Mouse (Mus musculus) CH12.LX (cell line): Measurements from ENCODE around the gene Uba52. TPM values are rescaled to one million over a fixed set of nuclear protein-coding genes. Genes with fewer than 3 reads are reported as not detected.

Source experiments
- DNase-seq: peaks from one replicate; pipeline ENCODE4 v3.0.0-alpha.2; 2013; ENCODE audit errors: extremely low read depth
- H3K27ac ChIP-seq: 2 replicates; pipeline ENCODE4 v1.5.1; 2012; ENCODE audit warnings: low read depth, mild to moderate bottlenecking, control low read depth, moderate library complexity; ENCODE audit not compliant: insufficient read depth
- H3K27me3 ChIP-seq: replicated peaks from 2 replicates; pipeline ENCODE3; 2012; ENCODE audit warnings: inconsistent platforms
- H3K36me3 ChIP-seq, 2 experiments: replicated peaks in 1 of 2; 2 replicates each; pipeline versions ENCODE3 to v1.6.1; 2012; ENCODE audit warnings: inconsistent platforms in 1 of 2, low read length in 1 of 2, mild to moderate bottlenecking in 1 of 2, mixed read lengths in 1 of 2, moderate library complexity in 1 of 2; ENCODE audit not compliant: control insufficient read depth in 1 of 2, insufficient read depth in 1 of 2
- H3K4me1 ChIP-seq, 2 experiments: 2 replicates each; pipeline ENCODE4 v1.6.1; 2012; ENCODE audit warnings: inconsistent platforms in 1 of 2, moderate library complexity in 1 of 2; ENCODE audit not compliant: insufficient read depth in 2 of 2, control insufficient read depth in 1 of 2
- H3K4me2 ChIP-seq: 2 replicates; pipeline ENCODE4 v1.6.1; 2012; ENCODE audit warnings: low read depth, mild to moderate bottlenecking, control low read depth; ENCODE audit not compliant: poor library complexity, insufficient read depth, severe bottlenecking
- H3K4me3 ChIP-seq, 3 experiments: fragments of 150-350 bp in 1 of 3; sonication (generic) in 1 of 3; replicated peaks in 1 of 3; 2 replicates each; pipeline versions ENCODE3 to v1.5.1; 2011 to 2012; ENCODE audit warnings: low read depth in 2 of 3, low read length in 2 of 3, mild to moderate bottlenecking in 2 of 3, moderate library complexity in 2 of 3, control low read depth in 1 of 3, improper control_type of control experiment in 1 of 3, inconsistent platforms in 1 of 3, mixed read lengths in 1 of 3; ENCODE audit not compliant: poor library complexity in 1 of 3
- H3K79me2 ChIP-seq: replicated peaks from 2 replicates; pipeline ENCODE4 v1.6.1; 2012; ENCODE audit warnings: mild to moderate bottlenecking, moderate library complexity; ENCODE audit not compliant: control insufficient read depth, poor library complexity, insufficient read depth, severe bottlenecking; ENCODE audit errors: extremely low read depth
- H3K9ac ChIP-seq: 2 replicates; pipeline ENCODE4 v1.6.1; 2012; ENCODE audit warnings: low read depth, mild to moderate bottlenecking, control low read depth, moderate library complexity; ENCODE audit not compliant: insufficient read depth
- H3K9me3 ChIP-seq: replicated peaks from 2 replicates; pipeline ENCODE3; 2012; ENCODE audit warnings: low read length, inconsistent platforms, mixed read lengths
- CTCF ChIP-seq, 2 experiments: IDR thresholded peaks in 1 of 2; conservative IDR thresholded peaks in 1 of 2; 2 replicates each; pipeline ENCODE4 v1.5.1; 2011 to 2012; ENCODE audit warnings: low read depth in 2 of 2, low read length in 2 of 2, improper control_type of control experiment in 1 of 2, inconsistent platforms in 1 of 2, mild to moderate bottlenecking in 1 of 2, moderate library complexity in 1 of 2
- E2F4 ChIP-seq: IDR thresholded peaks from 2 replicates; pipeline ENCODE4 v1.6.1; 2011; ENCODE audit warnings: low read depth, low read length, improper control_type of control experiment; ENCODE audit not compliant: insufficient replicate concordance
- GABPA ChIP-seq: IDR thresholded peaks from 2 replicates; pipeline ENCODE4 v1.6.1; 2012; ENCODE audit warnings: low read depth, low read length, improper control_type of control experiment, inconsistent platforms; ENCODE audit not compliant: insufficient replicate concordance
- HCFC1 ChIP-seq: IDR thresholded peaks from 2 replicates; pipeline ENCODE4 v1.6.1; 2012; ENCODE audit warnings: low read depth, mild to moderate bottlenecking, inconsistent platforms, low read length, improper control_type of control experiment
- MAFK ChIP-seq: IDR thresholded peaks from 2 replicates; pipeline ENCODE4 v1.6.1; 2011; ENCODE audit warnings: low read length, improper control_type of control experiment; ENCODE audit not compliant: insufficient replicate concordance
- MAZ ChIP-seq: IDR thresholded peaks from 2 replicates; pipeline ENCODE4 v1.6.1; 2012; ENCODE audit warnings: low read depth, mild to moderate bottlenecking, inconsistent platforms, low read length, improper control_type of control experiment, moderate library complexity
- MXI1 ChIP-seq: IDR thresholded peaks from 2 replicates; pipeline ENCODE4 v1.6.1; 2011; ENCODE audit warnings: mild to moderate bottlenecking, low read depth, low read length, improper control_type of control experiment
- MYC ChIP-seq: IDR thresholded peaks from 2 replicates; pipeline ENCODE4 v1.6.1; 2011; ENCODE audit warnings: low read depth, mild to moderate bottlenecking, improper control_type of control experiment, low read length
- NELFE ChIP-seq: IDR thresholded peaks from 2 replicates; pipeline ENCODE4 v1.6.1; 2011; ENCODE audit warnings: low read depth, low read length, improper control_type of control experiment
- POLR2AphosphoS2 ChIP-seq: IDR thresholded peaks from 2 replicates; pipeline ENCODE4 v1.6.1; 2011; ENCODE audit warnings: low read depth, low read length, improper control_type of control experiment
- RAD21 ChIP-seq: IDR thresholded peaks from 2 replicates; pipeline ENCODE4 v1.6.1; 2011; ENCODE audit warnings: low read depth, mild to moderate bottlenecking, low read length, improper control_type of control experiment, moderate library complexity
- RCOR1 ChIP-seq: conservative IDR thresholded peaks from 2 replicates; pipeline ENCODE4 v1.6.1; 2012; ENCODE audit warnings: low read depth, mild to moderate bottlenecking, inconsistent platforms, low read length, improper control_type of control experiment
- SIN3A ChIP-seq: IDR thresholded peaks from 2 replicates; pipeline ENCODE4 v1.6.1; 2012; ENCODE audit warnings: low read length, improper control_type of control experiment, inconsistent platforms
- TCF12 ChIP-seq: IDR thresholded peaks from 2 replicates; pipeline ENCODE4 v1.6.1; 2014; ENCODE audit warnings: low read depth, mild to moderate bottlenecking, inconsistent platforms, low read length, improper control_type of control experiment
- UBTF ChIP-seq: IDR thresholded peaks from 2 replicates; pipeline ENCODE4 v1.6.1; 2012; ENCODE audit warnings: low read depth, mild to moderate bottlenecking, inconsistent platforms, low read length, improper control_type of control experiment, moderate library complexity
- USF1 ChIP-seq: IDR thresholded peaks from 2 replicates; pipeline ENCODE4 v1.6.1; 2014; ENCODE audit warnings: low read depth, mild to moderate bottlenecking, inconsistent platforms, low read length, improper control_type of control experiment
- ZC3H11A ChIP-seq: IDR thresholded peaks from 2 replicates; pipeline ENCODE4 v1.6.1; 2012; ENCODE audit warnings: low read depth, mild to moderate bottlenecking, inconsistent platforms, low read length, improper control_type of control experiment
- dilution Hi-C: fragments of 300-500 bp; cut with MboI; formaldehyde crosslinking; loops from 2 replicates; pipeline ENCODE4 v1.14.3; 2020; ENCODE audit warnings: low sequenced_read_pairs; ENCODE audit not compliant: extremely low pct_unique_long_range_greater_than_20kb, extremely low pct_ligation_motif_present
- in situ Hi-C: fragments of 300-500 bp; cut with MboI; formaldehyde crosslinking; loops from 3 replicates; pipeline ENCODE4 v1.14.3; 2019; ENCODE audit warnings: low sequenced_read_pairs, low pct_ligation_motif_present, low pct_unique_long_range_greater_than_20kb, mixed read lengths
- polyA plus RNA-seq: library from polyadenylated mRNA; unstranded; fragments of >175 nt; gene quantifications from 2 replicates; pipeline ENCODE4 v1.2.1, GENCODE M21; 2012; ENCODE audit warnings: low read depth; ENCODE audit not compliant: insufficient read length
- total RNA-seq, 2 experiments: library from RNA; depleted of rRNA; stranded (reverse); fragments of 300-350 nt in 1 of 2; fragments of >200 nt in 1 of 2; gene quantifications; 2 replicates each; pipeline ENCODE4 v1.2.3; 2012 to 2014

The Uba52 gene
- total and polyA plus RNA-seq, 3 experiments: 1,181 to 3,341 (median 1,372) TPM

GRCm38 (mm10) chr8:70552836-70553235, 42.2 kb upstream of the Uba52 start:
- in situ Hi-C loops (no loop called here), dilution Hi-C loops (no loop called here)
- TF ChIP-seq UBTF: no peak
- TF ChIP-seq ZC3H11A: no peak
- TF ChIP-seq CTCF (conservative IDR thresholded peaks at IDR 0.05 in 1 of 2, IDR thresholded peaks at IDR 0.05 in 1 of 2; ENCODE audit: low read depth in 2 of 2, low read length in 2 of 2): no peak
- TF ChIP-seq MXI1: no peak
- no peaks in the 10 kb centered on the region for H3K9me3 ChIP-seq
- H3K27ac ChIP-seq: no peak overlapping the region
- peaks cover 0 to 15% of the 10 kb centered on the region in 2 experiments; a peak in 2 of 4 replicates for H3K4me1 ChIP-seq
- no peak overlapping the region for H3K9ac ChIP-seq
- H3K4me2 ChIP-seq: no peak overlapping the region
- no peak overlapping the region for H3K4me3 ChIP-seq
- no peaks in the 10 kb centered on the region for H3K27me3 ChIP-seq
- no peak for DNase-seq
- H3K79me2 ChIP-seq: peaks cover 10% of the 10 kb centered on the region; the same call in 1 of the 2 replicates
- peaks cover 0 to 62% of the 10 kb centered on the region in 2 experiments for H3K36me3 ChIP-seq

GRCm38 (mm10) chr8:70551558-70552161, 41.1 kb upstream of the Uba52 start:
- Histone ChIP-seq H3K9me3 (no peaks in the 10 kb centered on the region), H3K4me1 (peaks cover under 1 to 18% of the 10 kb centered on the region in 2 experiments; a peak in 3 of 4 replicates), H3K4me3 (no peak overlapping the region), H3K27ac (no peak overlapping the region), H3K79me2 (peaks cover 14% of the 10 kb centered on the region; the same call in 1 of the 2 replicates), H3K4me2 (no peak overlapping the region), H3K36me3 (peaks cover under 1 to 54% of the 10 kb centered on the region in 2 experiments), H3K27me3 (no peaks in the 10 kb centered on the region)
- dilution Hi-C loops (no loop called here), in situ Hi-C loops (no loop called here)
- no peak for DNase-seq
- TF ChIP-seq HCFC1 (no peak), USF1 (no peak), TCF12 (no peak), SIN3A (no peak), NELFE (no peak), RAD21 (no peak)
- TF ChIP-seq, all 38 proteins: peak for 0
- H3K9ac ChIP-seq: no peak overlapping the region

GRCm38 (mm10) chr8:70549412-70550184, 39.0 kb upstream of the Uba52 start:
- Histone ChIP-seq H3K27me3 (no peaks in the 10 kb centered on the region), H3K9ac (no peak overlapping the region), H3K4me3 (no peak overlapping the region), H3K4me1 (peaks cover 4 to 31% of the 10 kb centered on the region in 2 experiments; a peak in 3 of 4 replicates), H3K4me2 (no peak overlapping the region), H3K79me2 (peaks cover 23% of the 10 kb centered on the region), H3K36me3 (peaks cover 3 to 58% of the 10 kb centered on the region in 2 experiments), H3K9me3 (no peaks in the 10 kb centered on the region), H3K27ac (no peak overlapping the region)
- no peak for TF ChIP-seq MAFK
- TF ChIP-seq GABPA: no peak
- no peak for TF ChIP-seq RCOR1
- TF ChIP-seq E2F4: no peak
- TF ChIP-seq POLR2AphosphoS2: no peak
- peak in 1 of 2 experiments; percentile 32; a peak in 2 of 4 replicates for TF ChIP-seq CTCF (conservative IDR thresholded peaks at IDR 0.05 in 1 of 2, IDR thresholded peaks at IDR 0.05 in 1 of 2; ENCODE audit: low read depth in 2 of 2, low read length in 2 of 2)
- TF ChIP-seq MYC: 0 out of 2 replicates have a peak, but pooled peaks have one; percentile 35
- no peak for TF ChIP-seq MXI1
- no peak for TF ChIP-seq MAZ
- DNase-seq: no peak
- dilution Hi-C loops (no loop called here), in situ Hi-C loops (loop anchor here (10.0 kb wide), 1 partner anchor 55 kb away; the partner anchor contains the start of gene Ssbp4)
